Mouse (Mus musculus): ENCODE measurements at regions not wholly inside any gene's neighbourhood (a gene's known extent, or its start where the extent isn't known, plus 50 kb on each side); places are given as distances from the start of the nearest gene placed in this dataset.

GRCm38 (mm10) chr13:101305063-101305462 lies 463.0 kb downstream of the Pik3r1 start:
- Histone ChIP-seq H3K4me3 (no peak overlapping the region), H3ac (ENCODE audit: control insufficient read depth, insufficient read length) (no peak overlapping the region), H3K4me2 (ENCODE audit: low read depth) (no peak overlapping the region), H3K79me2 (ENCODE audit: control insufficient read depth, insufficient read depth) (no peaks in the 10 kb centered on the region), H3K27me3 (ENCODE audit: control insufficient read depth, insufficient read depth, insufficient read length) (no peaks in the 10 kb centered on the region), H3K36me3 (ENCODE audit: control insufficient read depth, insufficient read depth) (no peaks in the 10 kb centered on the region)
- no peak for TF ChIP-seq SRF (IDR thresholded peaks at IDR 0.05; ENCODE audit: control insufficient read depth, insufficient read length, low read depth)
- TF ChIP-seq MAX (IDR thresholded peaks at IDR 0.05; ENCODE audit: low read depth) = no peak
- TF ChIP-seq TCF3 (IDR thresholded peaks at IDR 0.05; ENCODE audit: insufficient read length, low read depth) = no peak
- TF ChIP-seq TCF12 (IDR thresholded peaks at IDR 0.05; ENCODE audit: insufficient read depth, poor library complexity, severe bottlenecking) = no peak
- no peak for TF ChIP-seq POLR2AphosphoS2 (IDR thresholded peaks at IDR 0.05; ENCODE audit: insufficient read length, low read depth)
- TF ChIP-seq REST (IDR thresholded peaks at IDR 0.05; ENCODE audit: insufficient read depth, insufficient read length) = no peak
- no peak for TF ChIP-seq CEBPB (IDR thresholded peaks at IDR 0.05; ENCODE audit: insufficient read depth, poor library complexity, severe bottlenecking)
- TF ChIP-seq E2F4 (IDR thresholded peaks at IDR 0.05; ENCODE audit: insufficient read depth) = no peak
- TF ChIP-seq USF1 (IDR thresholded peaks at IDR 0.05; ENCODE audit: low read depth) = no peak
- TF ChIP-seq POLR2A (IDR thresholded peaks at IDR 0.05; ENCODE audit: insufficient read length, low read depth) = no peak
- TF ChIP-seq MYOD1 (IDR thresholded peaks at IDR 0.05; ENCODE audit: control insufficient read depth in 1 of 3, insufficient read length in 2 of 3, low read depth in 2 of 3) = no peak
- no peak for TF ChIP-seq MYOG (IDR thresholded peaks at IDR 0.05; ENCODE audit: control insufficient read depth in 1 of 3, insufficient read depth in 1 of 3, insufficient read length in 2 of 3, low read depth in 2 of 3)

GRCm38 (mm10) chr13:101301361-101301760 lies 466.7 kb downstream of the Pik3r1 start:
- Histone ChIP-seq H3ac (ENCODE audit: control insufficient read depth, insufficient read length) (no peak overlapping the region), H3K36me3 (ENCODE audit: control insufficient read depth, insufficient read depth) (no peaks in the 10 kb centered on the region), H3K4me3 (no peak overlapping the region), H3K4me2 (ENCODE audit: low read depth) (no peak overlapping the region), H3K27me3 (ENCODE audit: control insufficient read depth, insufficient read depth, insufficient read length) (no peaks in the 10 kb centered on the region), H3K79me2 (ENCODE audit: control insufficient read depth, insufficient read depth) (no peaks in the 10 kb centered on the region)
- TF ChIP-seq SRF (IDR thresholded peaks at IDR 0.05; ENCODE audit: control insufficient read depth, insufficient read length, low read depth) (no peak), CEBPB (IDR thresholded peaks at IDR 0.05; ENCODE audit: insufficient read depth, poor library complexity, severe bottlenecking) (no peak), USF1 (IDR thresholded peaks at IDR 0.05; ENCODE audit: low read depth) (no peak), POLR2A (IDR thresholded peaks at IDR 0.05; ENCODE audit: insufficient read length, low read depth) (no peak), TCF3 (IDR thresholded peaks at IDR 0.05; ENCODE audit: insufficient read length, low read depth) (no peak), E2F4 (IDR thresholded peaks at IDR 0.05; ENCODE audit: insufficient read depth) (no peak), MAX (IDR thresholded peaks at IDR 0.05; ENCODE audit: low read depth) (no peak), MYOG (IDR thresholded peaks at IDR 0.05; ENCODE audit: control insufficient read depth in 1 of 3, insufficient read depth in 1 of 3, insufficient read length in 2 of 3, low read depth in 2 of 3) (no peak), TCF12 (IDR thresholded peaks at IDR 0.05; ENCODE audit: insufficient read depth, poor library complexity, severe bottlenecking) (no peak), POLR2AphosphoS2 (IDR thresholded peaks at IDR 0.05; ENCODE audit: insufficient read length, low read depth) (no peak), MYOD1 (IDR thresholded peaks at IDR 0.05; ENCODE audit: control insufficient read depth in 1 of 3, insufficient read length in 2 of 3, low read depth in 2 of 3) (no peak), REST (IDR thresholded peaks at IDR 0.05; ENCODE audit: insufficient read depth, insufficient read length) (no peak)

- Histone ChIP-seq H3K4me3 (no peak overlapping the region), H3K27me3 (ENCODE audit: control insufficient read depth, insufficient read depth, insufficient read length) (no peaks in the 10 kb centered on the region), H3K4me2 (ENCODE audit: low read depth) (no peak overlapping the region), H3ac (ENCODE audit: control insufficient read depth, insufficient read length) (no peak overlapping the region), H3K36me3 (ENCODE audit: control insufficient read depth, insufficient read depth) (no peaks in the 10 kb centered on the region), H3K79me2 (ENCODE audit: control insufficient read depth, insufficient read depth) (no peaks in the 10 kb centered on the region)
- no peak for TF ChIP-seq MYOG (IDR thresholded peaks at IDR 0.05; ENCODE audit: control insufficient read depth in 1 of 3, insufficient read depth in 1 of 3, insufficient read length in 2 of 3, low read depth in 2 of 3)
- no peak for TF ChIP-seq USF1 (IDR thresholded peaks at IDR 0.05; ENCODE audit: low read depth)
- no peak for TF ChIP-seq SRF (IDR thresholded peaks at IDR 0.05; ENCODE audit: control insufficient read depth, insufficient read length, low read depth)
- no peak for TF ChIP-seq REST (IDR thresholded peaks at IDR 0.05; ENCODE audit: insufficient read depth, insufficient read length)
- TF ChIP-seq CEBPB (IDR thresholded peaks at IDR 0.05; ENCODE audit: insufficient read depth, poor library complexity, severe bottlenecking) = no peak
- TF ChIP-seq MYOD1 (IDR thresholded peaks at IDR 0.05; ENCODE audit: control insufficient read depth in 1 of 3, insufficient read length in 2 of 3, low read depth in 2 of 3) = no peak
- TF ChIP-seq POLR2AphosphoS2 (IDR thresholded peaks at IDR 0.05; ENCODE audit: insufficient read length, low read depth) = no peak
- TF ChIP-seq TCF12 (IDR thresholded peaks at IDR 0.05; ENCODE audit: insufficient read depth, poor library complexity, severe bottlenecking) = no peak
- TF ChIP-seq MAX (IDR thresholded peaks at IDR 0.05; ENCODE audit: low read depth) = no peak
- no peak for TF ChIP-seq E2F4 (IDR thresholded peaks at IDR 0.05; ENCODE audit: insufficient read depth)
- no peak for TF ChIP-seq POLR2A (IDR thresholded peaks at IDR 0.05; ENCODE audit: insufficient read length, low read depth)
- TF ChIP-seq TCF3 (IDR thresholded peaks at IDR 0.05; ENCODE audit: insufficient read length, low read depth) = no peak
These were observed 456.2 kb upstream of the Slc30a5 start for GRCm38 (mm10) chr13:101289407-101289806.

GRCm38 (mm10) chr13:101287131-101287530 lies 453.9 kb upstream of the Slc30a5 start:
- Histone ChIP-seq H3ac (ENCODE audit: control insufficient read depth, insufficient read length) (no peak overlapping the region), H3K4me2 (ENCODE audit: low read depth) (no peak overlapping the region), H3K27me3 (ENCODE audit: control insufficient read depth, insufficient read depth, insufficient read length) (no peaks in the 10 kb centered on the region), H3K79me2 (ENCODE audit: control insufficient read depth, insufficient read depth) (no peaks in the 10 kb centered on the region), H3K4me3 (no peak overlapping the region), H3K36me3 (ENCODE audit: control insufficient read depth, insufficient read depth) (no peaks in the 10 kb centered on the region)
- TF ChIP-seq POLR2A (IDR thresholded peaks at IDR 0.05; ENCODE audit: insufficient read length, low read depth) (no peak), TCF12 (IDR thresholded peaks at IDR 0.05; ENCODE audit: insufficient read depth, poor library complexity, severe bottlenecking) (no peak), CEBPB (IDR thresholded peaks at IDR 0.05; ENCODE audit: insufficient read depth, poor library complexity, severe bottlenecking) (no peak), MYOG (IDR thresholded peaks at IDR 0.05; ENCODE audit: control insufficient read depth in 1 of 3, insufficient read depth in 1 of 3, insufficient read length in 2 of 3, low read depth in 2 of 3) (no peak), TCF3 (IDR thresholded peaks at IDR 0.05; ENCODE audit: insufficient read length, low read depth) (no peak), MAX (IDR thresholded peaks at IDR 0.05; ENCODE audit: low read depth) (no peak)
